Mouse (Mus musculus): ENCODE measurements around the gene Clpsl2. TPM values are rescaled to one million over a fixed set of nuclear protein-coding genes. Genes with fewer than 3 reads are reported as not detected.

The Clpsl2 gene
- polyA plus RNA-seq, 1 experiment from 2014 or later, result not detected

- no peak for ATAC-seq (replicated peaks; ENCODE audit: low FRiP score)
- no peak overlapping the region for H3K27ac ChIP-seq (ENCODE audit: low read depth, low read length)
- no peaks in the 10 kb centered on the region for H3K36me3 ChIP-seq (ENCODE audit: control insufficient read depth, insufficient read depth, low read length)
- no peaks in the 10 kb centered on the region for H3K9me3 ChIP-seq (ENCODE audit: control insufficient read depth, low read length)
- WGBS, result 32% methylated on average over 9 of the region's 9 CpGs
- no peak for DNase-seq (ENCODE audit: low spot score)
- H3K4me1 ChIP-seq (replicated peaks; ENCODE audit: control insufficient read depth, insufficient read depth, low read length), result peaks cover 12% of the 10 kb centered on the region
- H3K4me3 ChIP-seq (ENCODE audit: low read depth, low read length), result no peak overlapping the region
- H3K27me3 ChIP-seq (ENCODE audit: control insufficient read depth, insufficient read depth, low read length), result 0 out of 2 replicates have a peak, but pooled peaks cover 2% of the 10 kb centered on the region
- H3K4me2 ChIP-seq (ENCODE audit: low read depth, low read length, severe bottlenecking), result no peak overlapping the region
- no peak overlapping the region for H3K9ac ChIP-seq (ENCODE audit: low read length)
These were observed 37.3 kb upstream of the Clpsl2 start for GRCm38 (mm10) chr17:28511616-28512541.

- 41% methylated on average over 6 of the region's 6 CpGs for WGBS
- DNase-seq (ENCODE audit: low spot score) (no peak), ATAC-seq (replicated peaks; ENCODE audit: low FRiP score) (no peak)
- no peak overlapping the region for H3K9ac ChIP-seq (ENCODE audit: low read length)
- 0 out of 2 replicates have a peak, but pooled peaks cover 4% of the 10 kb centered on the region for H3K27me3 ChIP-seq (ENCODE audit: control insufficient read depth, insufficient read depth, low read length)
- no peak overlapping the region for H3K27ac ChIP-seq (ENCODE audit: low read depth, low read length)
- H3K4me1 ChIP-seq (replicated peaks; ENCODE audit: control insufficient read depth, insufficient read depth, low read length), result peaks cover 15% of the 10 kb centered on the region
- H3K4me3 ChIP-seq (ENCODE audit: low read depth, low read length), result no peak overlapping the region
- no peaks in the 10 kb centered on the region for H3K36me3 ChIP-seq (ENCODE audit: control insufficient read depth, insufficient read depth, low read length)
- no peak overlapping the region for H3K4me2 ChIP-seq (ENCODE audit: low read depth, low read length, severe bottlenecking)
- H3K9me3 ChIP-seq (ENCODE audit: control insufficient read depth, low read length), result no peaks in the 10 kb centered on the region
These were observed 36.5 kb upstream of the Clpsl2 start for GRCm38 (mm10) chr17:28512696-28513095.

- Histone ChIP-seq H3K27me3 (ENCODE audit: control insufficient read depth, insufficient read depth, low read length) (0 out of 2 replicates have a peak, but pooled peaks cover 4% of the 10 kb centered on the region), H3K4me2 (ENCODE audit: low read depth, low read length, severe bottlenecking) (no peak overlapping the region), H3K36me3 (ENCODE audit: control insufficient read depth, insufficient read depth, low read length) (no peaks in the 10 kb centered on the region), H3K9ac (ENCODE audit: low read length) (no peak overlapping the region), H3K4me3 (ENCODE audit: low read depth, low read length) (no peak overlapping the region), H3K27ac (ENCODE audit: low read depth, low read length) (no peak overlapping the region), H3K4me1 (replicated peaks; ENCODE audit: control insufficient read depth, insufficient read depth, low read length) (peaks cover 19% of the 10 kb centered on the region), H3K9me3 (ENCODE audit: control insufficient read depth, low read length) (no peaks in the 10 kb centered on the region)
- WGBS, result 80% methylated on average over 1 of the region's 1 CpGs
- ATAC-seq (replicated peaks; ENCODE audit: low FRiP score) (no peak), DNase-seq (ENCODE audit: low spot score) (no peak)
These were observed 35.9 kb upstream of the Clpsl2 start for GRCm38 (mm10) chr17:28513337-28513736.

- ATAC-seq (replicated peaks; ENCODE audit: low FRiP score), result no peak
- Histone ChIP-seq H3K4me2 (ENCODE audit: low read depth, low read length, severe bottlenecking) (no peak overlapping the region), H3K9ac (ENCODE audit: low read length) (no peak overlapping the region), H3K9me3 (ENCODE audit: control insufficient read depth, low read length) (no peaks in the 10 kb centered on the region), H3K27ac (ENCODE audit: low read depth, low read length) (no peak overlapping the region), H3K4me1 (replicated peaks; ENCODE audit: control insufficient read depth, insufficient read depth, low read length) (peaks cover 23% of the 10 kb centered on the region), H3K4me3 (ENCODE audit: low read depth, low read length) (no peak overlapping the region), H3K27me3 (ENCODE audit: control insufficient read depth, insufficient read depth, low read length) (peaks cover 6% of the 10 kb centered on the region), H3K36me3 (ENCODE audit: control insufficient read depth, insufficient read depth, low read length) (no peaks in the 10 kb centered on the region)
- DNase-seq (ENCODE audit: low spot score), result no peak
- 68% methylated on average over 7 of the region's 7 CpGs for WGBS
These were observed 35.4 kb upstream of the Clpsl2 start for GRCm38 (mm10) chr17:28513844-28514243.

- 63% methylated on average over 5 of the region's 5 CpGs for WGBS
- Histone ChIP-seq H3K4me1 (replicated peaks; ENCODE audit: control insufficient read depth, insufficient read depth, low read length) (peaks cover 23% of the 10 kb centered on the region), H3K9ac (ENCODE audit: low read length) (no peak overlapping the region), H3K27me3 (ENCODE audit: control insufficient read depth, insufficient read depth, low read length) (peaks cover 7% of the 10 kb centered on the region), H3K36me3 (ENCODE audit: control insufficient read depth, insufficient read depth, low read length) (no peaks in the 10 kb centered on the region), H3K9me3 (ENCODE audit: control insufficient read depth, low read length) (no peaks in the 10 kb centered on the region), H3K4me3 (ENCODE audit: low read depth, low read length) (no peak overlapping the region), H3K4me2 (ENCODE audit: low read depth, low read length, severe bottlenecking) (no peak overlapping the region), H3K27ac (ENCODE audit: low read depth, low read length) (no peak overlapping the region)
- ATAC-seq (replicated peaks; ENCODE audit: low FRiP score), result no peak
- no peak for DNase-seq (ENCODE audit: low spot score)
These were observed 34.7 kb upstream of the Clpsl2 start for GRCm38 (mm10) chr17:28514555-28514954.

- 65% methylated on average over 10 of the region's 10 CpGs for WGBS
- Histone ChIP-seq H3K36me3 (ENCODE audit: control insufficient read depth, insufficient read depth, low read length) (no peaks in the 10 kb centered on the region), H3K27me3 (ENCODE audit: control insufficient read depth, insufficient read depth, low read length) (peaks cover 7% of the 10 kb centered on the region), H3K9ac (ENCODE audit: low read length) (no peak overlapping the region), H3K4me3 (ENCODE audit: low read depth, low read length) (no peak overlapping the region), H3K9me3 (ENCODE audit: control insufficient read depth, low read length) (no peaks in the 10 kb centered on the region), H3K4me1 (replicated peaks; ENCODE audit: control insufficient read depth, insufficient read depth, low read length) (peaks cover 21% of the 10 kb centered on the region), H3K27ac (ENCODE audit: low read depth, low read length) (no peak overlapping the region), H3K4me2 (ENCODE audit: low read depth, low read length, severe bottlenecking) (no peak overlapping the region)
- ATAC-seq (replicated peaks; ENCODE audit: low FRiP score) (0 out of 2 replicates have a peak, but pooled peaks have one; percentile 34), DNase-seq (ENCODE audit: low spot score) (no peak)
These were observed 33.5 kb upstream of the Clpsl2 start for GRCm38 (mm10) chr17:28515431-28516341.

- H3K27me3 ChIP-seq (ENCODE audit: control insufficient read depth, insufficient read depth, low read length), result peaks cover 8% of the 10 kb centered on the region
- H3K9ac ChIP-seq (ENCODE audit: low read length), result no peak overlapping the region
- H3K36me3 ChIP-seq (ENCODE audit: control insufficient read depth, insufficient read depth, low read length), result no peaks in the 10 kb centered on the region
- peaks cover 13% of the 10 kb centered on the region for H3K4me1 ChIP-seq (replicated peaks; ENCODE audit: control insufficient read depth, insufficient read depth, low read length)
- no peak overlapping the region for H3K4me2 ChIP-seq (ENCODE audit: low read depth, low read length, severe bottlenecking)
- no peak overlapping the region for H3K4me3 ChIP-seq (ENCODE audit: low read depth, low read length)
- no peak overlapping the region for H3K27ac ChIP-seq (ENCODE audit: low read depth, low read length)
- no peak for ATAC-seq (replicated peaks; ENCODE audit: low FRiP score)
- H3K9me3 ChIP-seq (ENCODE audit: control insufficient read depth, low read length), result no peaks in the 10 kb centered on the region
- DNase-seq (ENCODE audit: low spot score), result no peak
- WGBS, result 75% methylated on average over 4 of the region's 4 CpGs
These were observed 32.3 kb upstream of the Clpsl2 start for GRCm38 (mm10) chr17:28516881-28517280.

GRCm38 (mm10) chr17:28517441-28517955 lies 31.7 kb upstream of the Clpsl2 start, which contains the start of gene Fkbp5:
TSS of gene Fkbp5 (minus strand) at chr17:28517527.
- WGBS, result 3% methylated on average over 16 of the region's 16 CpGs
- H3K9me3 ChIP-seq (ENCODE audit: control insufficient read depth, low read length), result no peaks in the 10 kb centered on the region
- peak within 1 kb of the TSS; percentile 50; the same call in 1 of the 2 replicates for H3K27ac ChIP-seq (ENCODE audit: low read depth, low read length)
- H3K9ac ChIP-seq (ENCODE audit: low read length), result peak within 1 kb of the TSS; percentile 63
- DNase-seq (ENCODE audit: low spot score), result peak; percentile 68
- no peaks in the 10 kb centered on the region for H3K36me3 ChIP-seq (ENCODE audit: control insufficient read depth, insufficient read depth, low read length)
- ATAC-seq (replicated peaks; ENCODE audit: low FRiP score), result no peak
- H3K4me2 ChIP-seq (ENCODE audit: low read depth, low read length, severe bottlenecking), result peak within 1 kb of the TSS; percentile 94
- H3K4me3 ChIP-seq (ENCODE audit: low read depth, low read length), result peak within 1 kb of the TSS; percentile 41
- peaks cover 13% of the 10 kb centered on the region for H3K4me1 ChIP-seq (replicated peaks; ENCODE audit: control insufficient read depth, insufficient read depth, low read length)
- peaks cover 8% of the 10 kb centered on the region for H3K27me3 ChIP-seq (ENCODE audit: control insufficient read depth, insufficient read depth, low read length)

Measured in forebrain, embryonic 11.5 days (tissue).